Mouse (Mus musculus) left cerebral cortex, adult 9 months (tissue): ENCODE measurements around the gene Ppia.
"Not testable (repeated sequence)": the region's sequence is repeated elsewhere in the genome, so short reads cannot be mapped to it uniquely, and the experiment has no call there.

Experiments
- DNase-seq, 2 experiments: peaks; one replicate each; pipeline ENCODE4 v3.0.0; 2022; ENCODE audit warnings: low spot score in 2 of 2

The Ppia gene

GRCm38 (mm10) chr11:6442566-6442965 lies 27.3 kb downstream of the Ppia start:
- no peak for DNase-seq

- no peak for DNase-seq
Observed at GRCm38 (mm10) chr11:6443102-6443501, 27.9 kb downstream of the Ppia start.

GRCm38 (mm10) chr11:6443727-6444076 lies 28.5 kb downstream of the Ppia start:
- DNase-seq = no peak

GRCm38 (mm10) chr11:6444077-6444853 lies 29.0 kb downstream of the Ppia start, which contains the start of gene H2afv:
Gene H2afv, minus strand, starts transcription at chr11:6444443.
- peak; percentile 99 to 100 for DNase-seq

- no peak for DNase-seq
Observed at GRCm38 (mm10) chr11:6445441-6445840, 30.2 kb downstream of the Ppia start.

GRCm38 (mm10) chr11:6445951-6446350 lies 30.7 kb downstream of the Ppia start:
- DNase-seq = no peak

- DNase-seq = no peak
Observed at GRCm38 (mm10) chr11:6447493-6447892, 32.2 kb downstream of the Ppia start.

GRCm38 (mm10) chr11:6448155-6448554 lies 32.9 kb downstream of the Ppia start:
- not testable (repeated sequence) for DNase-seq

- DNase-seq = no peak
Observed at GRCm38 (mm10) chr11:6456083-6456482, 40.8 kb downstream of the Ppia start.

GRCm38 (mm10) chr11:6463159-6463837 lies 48.1 kb downstream of the Ppia start:
- no peak for DNase-seq

- DNase-seq = peak in 1 of 2 experiments; percentile 65
Observed at GRCm38 (mm10) chr11:6465122-6465521, 49.9 kb downstream of the Ppia start.

GRCm38 (mm10) chr11:6468541-6468940 lies 53.3 kb downstream of the Ppia start:
- no peak for DNase-seq
